Mouse (Mus musculus) kidney, adult 2 months (tissue): Measurements from ENCODE around the gene Ubqln4. TPM values are rescaled to one million over a fixed set of nuclear protein-coding genes. Genes with fewer than 3 reads are reported as not detected.

ENCODE experiments used
- DNase-seq: peaks from one replicate; pipeline ENCODE4 v3.0.0; 2021
- H3K27ac ChIP-seq: fragments of 200-500 bp; 2 replicates; pipeline ENCODE4 v1.5.1; 2012; ENCODE audit warnings: low read depth, low read length, control low read depth, inconsistent platforms; ENCODE audit not compliant: insufficient read depth
- H3K27me3 ChIP-seq: fragments of 200-500 bp; replicated peaks from 2 replicates; pipeline ENCODE4 v1.6.1; 2012; ENCODE audit warnings: mild to moderate bottlenecking, moderate library complexity, low read length, inconsistent platforms; ENCODE audit not compliant: control insufficient read depth, insufficient read depth
- H3K36me3 ChIP-seq: fragments of 200-500 bp; 2 replicates; pipeline ENCODE4 v1.6.1; 2012; ENCODE audit warnings: mild to moderate bottlenecking, moderate library complexity, low read length, inconsistent platforms; ENCODE audit not compliant: control insufficient read depth, insufficient read depth
- H3K4me1 ChIP-seq: fragments of 200-500 bp; 2 replicates; pipeline ENCODE4 v1.6.1; 2011; ENCODE audit warnings: low read length; ENCODE audit not compliant: control insufficient read depth, insufficient read depth
- H3K4me3 ChIP-seq: fragments of 200-500 bp; 2 replicates; pipeline ENCODE4 v1.5.1; 2011; ENCODE audit warnings: mild to moderate bottlenecking, low read depth, low read length, control low read depth; ENCODE audit not compliant: insufficient read depth
- CTCF ChIP-seq: fragments of 200-500 bp; conservative IDR thresholded peaks from 2 replicates; pipeline ENCODE4 v1.5.1; 2011; ENCODE audit warnings: low read depth, mild to moderate bottlenecking, control low read depth, low read length, moderate library complexity, mixed read lengths; ENCODE audit not compliant: insufficient read depth, insufficient read length
- POLR2A ChIP-seq: fragments of 200-500 bp; IDR thresholded peaks from one replicate; pipeline ENCODE4 v1.6.1; 2011; ENCODE audit warnings: low read depth, low read length, control low read depth
- WGBS: fragments of 180-500 bp; shearing (Covaris S2); methylation state at CpG from one replicate; pipeline ENCODE4 v1.1.7; 2018; 5-methylcytosine and 5-hydroxymethylcytosine counted together
- polyA plus RNA-seq: library from polyadenylated mRNA; depleted of rRNA; stranded (reverse); fragments of >200 nt; gene quantifications from 2 replicates; pipeline ENCODE4 v1.2.3, GENCODE M21; 2012

Ubqln4 gene
- polyA plus RNA-seq, 1 experiment = 59.9 TPM

DNA sequence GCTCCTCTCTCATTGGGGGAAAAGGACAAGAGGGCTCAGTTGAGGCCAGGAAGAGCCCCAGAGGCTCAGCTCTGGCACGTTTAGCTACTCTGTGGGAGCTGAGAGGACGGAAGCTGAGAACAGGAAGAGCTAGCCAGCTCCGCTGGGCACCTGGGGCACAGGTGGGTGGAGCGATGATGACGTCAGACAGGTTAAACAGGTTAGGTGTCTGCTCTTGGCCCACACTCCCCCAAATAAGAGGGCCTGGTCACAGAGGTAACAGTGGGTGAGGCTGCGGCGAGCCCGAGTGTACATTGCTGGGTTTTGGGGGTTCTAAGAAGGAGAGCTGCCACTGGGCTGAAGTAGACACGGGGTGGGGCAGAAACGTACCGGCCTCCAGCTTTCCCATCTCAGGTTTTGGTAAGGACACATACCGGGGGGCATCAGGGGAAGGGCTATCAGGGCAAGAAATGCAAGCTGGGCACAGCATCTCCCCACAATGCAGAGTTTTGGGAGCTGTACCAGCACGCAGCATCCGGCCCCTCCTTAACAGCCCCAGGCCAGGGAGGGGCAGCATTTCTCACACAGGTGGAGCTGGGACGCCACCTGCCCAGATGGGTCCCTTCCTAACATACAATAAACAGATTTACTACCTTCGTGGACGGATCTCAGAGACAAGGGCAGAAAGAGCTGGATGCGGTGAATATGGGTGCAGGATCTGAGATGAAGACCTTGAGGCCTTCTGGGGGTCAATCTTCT, 5.2 kb upstream of the Ubqln4 start, which contains the start of gene Rab25:
Gene Rab25, minus strand, starts transcription at position 121 of the 738 bp plus-strand sequence.
- Histone ChIP-seq H3K4me1 (peaks cover 13% of the 10 kb centered on the region; the same call in 1 of the 2 replicates), H3K4me3 (peak within 1 kb of the TSS; percentile 35), H3K27me3 (no peaks in the 10 kb centered on the region), H3K27ac (peak within 1 kb of the TSS; percentile 46), H3K36me3 (no peaks in the 10 kb centered on the region)
- TF ChIP-seq CTCF = no peak
- TF ChIP-seq POLR2A = peak; percentile 33
- WGBS = 62% methylated on average over 18 of the region's 18 CpGs
- peak; percentile 78 for DNase-seq

GRCm38 (mm10) chr3:88551586-88551985, 2.0 kb upstream of the Ubqln4 start:
- H3K4me1 ChIP-seq = peaks cover 13% of the 10 kb centered on the region; the same call in 1 of the 2 replicates
- peaks cover 2% of the 10 kb centered on the region for H3K36me3 ChIP-seq
- peak overlapping the region; percentile 17; the same call in 1 of the 2 replicates for H3K27ac ChIP-seq
- peak; percentile 51 for DNase-seq
- TF ChIP-seq CTCF (no peak), POLR2A (no peak)
- no peaks in the 10 kb centered on the region for H3K27me3 ChIP-seq
- no peak overlapping the region for H3K4me3 ChIP-seq
- WGBS = 54% methylated on average over 4 of the region's 4 CpGs

- no peak for TF ChIP-seq CTCF
- TF ChIP-seq POLR2A = no peak
- H3K27me3 ChIP-seq = no peaks in the 10 kb centered on the region
- peak overlapping the region; percentile 84 for H3K4me3 ChIP-seq
- 9% methylated on average over 16 of the region's 16 CpGs for WGBS
- DNase-seq = no peak
- H3K4me1 ChIP-seq = peaks cover 13% of the 10 kb centered on the region; the same call in 1 of the 2 replicates
- H3K36me3 ChIP-seq = peaks cover 3% of the 10 kb centered on the region
- H3K27ac ChIP-seq = peak overlapping the region; percentile 70
Measured at GRCm38 (mm10) chr3:88552082-88552645, 1.4 kb upstream of the Ubqln4 start.

GRCm38 (mm10) chr3:88552676-88553524, 658 bp upstream of the Ubqln4 start, which contains the start of gene Lamtor2:
Gene Lamtor2, minus strand, starts transcription at chr3:88553074.
- Histone ChIP-seq H3K4me3 (peak within 1 kb of the TSS; percentile 98), H3K4me1 (peaks cover 13% of the 10 kb centered on the region; the same call in 1 of the 2 replicates), H3K27me3 (no peaks in the 10 kb centered on the region), H3K27ac (peak within 1 kb of the TSS; percentile 98), H3K36me3 (peaks cover 3% of the 10 kb centered on the region)
- DNase-seq = peak; percentile 99
- TF ChIP-seq POLR2A (peak; percentile 81), CTCF (no peak)
- WGBS = under 1% methylated on average over 48 of the region's 48 CpGs

GRCm38 (mm10) chr3:88553880-88554586, 475 bp downstream of the Ubqln4 start:
- TF ChIP-seq CTCF (no peak), POLR2A (no peak)
- peaks cover 3% of the 10 kb centered on the region for H3K36me3 ChIP-seq
- peaks cover 13% of the 10 kb centered on the region; the same call in 1 of the 2 replicates for H3K4me1 ChIP-seq
- peak overlapping the region; percentile 98 for H3K4me3 ChIP-seq
- WGBS = under 1% methylated on average over 41 of the region's 41 CpGs
- peak; percentile 49 for DNase-seq
- H3K27me3 ChIP-seq = no peaks in the 10 kb centered on the region
- H3K27ac ChIP-seq = peak overlapping the region; percentile 83

DNA sequence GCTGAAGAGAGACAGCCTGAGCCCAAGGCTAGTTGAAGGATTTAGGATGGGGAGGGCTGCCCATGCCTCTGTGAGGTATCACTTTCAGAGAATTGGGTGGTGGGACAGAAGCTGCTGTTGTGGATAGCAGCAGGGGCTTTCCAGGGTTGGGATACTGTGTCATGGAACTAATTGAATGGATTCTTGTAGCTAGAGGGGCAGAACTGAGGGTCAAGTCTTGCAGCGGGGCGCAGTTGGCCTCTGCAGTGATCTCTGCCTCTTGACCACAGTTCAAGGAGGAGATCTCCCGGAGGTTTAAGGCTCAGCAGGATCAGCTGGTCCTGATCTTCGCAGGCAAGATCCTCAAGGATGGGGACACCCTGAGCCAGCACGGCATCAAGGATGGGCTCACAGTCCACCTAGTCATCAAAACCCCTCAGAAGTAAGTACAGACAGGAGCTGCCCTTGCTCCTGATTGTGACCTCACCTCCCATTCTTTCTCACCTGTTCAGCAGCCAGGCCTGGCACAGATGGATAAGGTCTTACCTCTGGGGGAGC, 1.6 kb downstream of the Ubqln4 start:
- H3K4me1 ChIP-seq = peaks cover 13% of the 10 kb centered on the region; the same call in 1 of the 2 replicates
- TF ChIP-seq CTCF (no peak), POLR2A (no peak)
- WGBS = 77% methylated on average over 5 of the region's 5 CpGs
- H3K4me3 ChIP-seq = no peak overlapping the region
- no peak for DNase-seq
- H3K36me3 ChIP-seq = peaks cover 4% of the 10 kb centered on the region
- H3K27me3 ChIP-seq = no peaks in the 10 kb centered on the region
- no peak overlapping the region for H3K27ac ChIP-seq
